Mouse (Mus musculus) hindbrain, embryonic 16.5 days (tissue): ENCODE results near the gene Dph1. TPM values are rescaled to one million over a fixed set of nuclear protein-coding genes. Genes with fewer than 3 reads are reported as not detected.

Source experiments
- microRNA counts: library from miRNA; unstranded; fragments of <30 nt; microRNA quantifications from one replicate; lab custom pipeline; 2016
- microRNA-seq: library from miRNA; unstranded; fragments of <30 nt; microRNA quantifications from one replicate; pipeline ENCODE4, GENCODE M21; 2017
- polyA plus RNA-seq: library from polyadenylated mRNA; unstranded; fragments of >200 nt; fragmentation: Nextera tagmentation; extraction: Ambion mirVana; gene quantifications from 2 replicates; pipeline ENCODE4 v1.2.1, GENCODE M21; 2015

Dph1 gene
- polyA plus RNA-seq, 1 experiment from 2014 or later, result 15.4 TPM

MicroRNAs encoded within 50 kb of the gene (microRNA counts, 519-probe panel; counts per million panel counts)
- 3,085 counts per million, percentile 82 among the panel's probes with 10 or more counts for microRNA mmu-miR-132 (lab: Ali Mortazavi, UCI)
- microRNA mmu-miR-212 (lab: Ali Mortazavi, UCI), result 1,533 counts per million, percentile 14 among the panel's probes with 10 or more counts

Small RNAs within 50 kb of the gene (microRNA-seq; reads per million reads assigned to microRNA genes)
- gene Mir132 (1,336 reads per million, percentile 80 among the genes with 10 or more reads in this experiment), gene Mir212 (73.3 reads per million, percentile 45 among the genes with 10 or more reads in this experiment)

Other genes starting within 250 kb of the Dph1 start
- gene Hic1, start 21.7 kb downstream of the Dph1 start, polyA plus RNA-seq, result 1.9 and 2.2 TPM in 2 replicates
- gene Ovca2, start 12.4 kb downstream of the Dph1 start, polyA plus RNA-seq, result 14.4 and 14.5 TPM in 2 replicates
- gene Rtn4rl1, start 2.5 kb upstream of the Dph1 start, polyA plus RNA-seq, result 10.6 and 10.7 TPM in 2 replicates
- 50.8 and 69.0 TPM in 2 replicates for gene Rpa1, start 157.1 kb upstream of the Dph1 start, polyA plus RNA-seq
- 17.5 and 18.8 TPM in 2 replicates for gene Smyd4, start 157.2 kb upstream of the Dph1 start, polyA plus RNA-seq
- 45.4 and 53.2 TPM in 2 replicates for gene Serpinf1, start 231.5 kb upstream of the Dph1 start, polyA plus RNA-seq
- gene Serpinf2, start 248.3 kb upstream of the Dph1 start, polyA plus RNA-seq, result 0.06 TPM in 1 of 2 replicates, not detected in the other